ENCODE assay signal across 18 mouse cellular contexts in genomic region chr14:30247606-30248005, GRCm38 (mm10).
"Had no signal": no experiment of that assay in that cellular context is flagged by ENCODE, and none has a peak within 500 bp of the region (broad histone marks: within the 10 kb centered on the region; RNA-seq: fewer than 3 reads in every experiment).

No protein-coding gene starts in this region.

- H3K36me3 ChIP-seq: liver, embryonic 13.5 days; liver, embryonic 15.5 days; lung, embryonic 15.5 days; midbrain, embryonic 13.5 days; midbrain, embryonic 15.5 days; neural tube, embryonic 12.5 days; stomach, embryonic 15.5 days had no signal

- H3K9me3 ChIP-seq: liver, embryonic 13.5 days; liver, embryonic 15.5 days; lung, embryonic 15.5 days; megakaryocyte, embryonic 14.5 days; midbrain, embryonic 13.5 days; midbrain, embryonic 15.5 days; neural tube, embryonic 12.5 days; stomach, embryonic 15.5 days had no signal

- H3K9ac ChIP-seq: liver, embryonic 13.5 days; liver, embryonic 15.5 days; liver, postnatal 0 days; lung, embryonic 15.5 days; midbrain, embryonic 13.5 days; midbrain, embryonic 15.5 days; neural tube, embryonic 12.5 days; stomach, embryonic 15.5 days had no signal

- H3K4me3 ChIP-seq: liver, embryonic 13.5 days; liver, embryonic 15.5 days; lung, embryonic 15.5 days; midbrain, embryonic 13.5 days; midbrain, embryonic 15.5 days; neural tube, embryonic 12.5 days; stomach, embryonic 15.5 days had no signal

- H3K4me2 ChIP-seq: liver, embryonic 13.5 days; liver, embryonic 15.5 days; lung, embryonic 15.5 days; midbrain, embryonic 11.5 days; midbrain, embryonic 13.5 days; midbrain, embryonic 15.5 days; neural tube, embryonic 12.5 days; stomach, embryonic 15.5 days had no signal

- DNase-seq: liver, embryonic 13.5 days; liver, postnatal 0 days; lung, adult 2 months; lung, postnatal 14 days; lung, postnatal 36 days; right cerebral cortex, postnatal 14 days; thymus, adult 2 months had no signal

- H3K27ac ChIP-seq: liver, embryonic 13.5 days; liver, embryonic 15.5 days; lung, embryonic 15.5 days; macrophage; midbrain, embryonic 13.5 days; midbrain, embryonic 15.5 days; neural tube, embryonic 12.5 days; stomach, embryonic 15.5 days; stomach, postnatal 0 days had no signal

- H3K4me1 ChIP-seq: lung, embryonic 15.5 days; midbrain, embryonic 15.5 days; stomach, embryonic 15.5 days had no signal

- ATAC-seq: liver, postnatal 0 days; lung, postnatal 0 days; midbrain, embryonic 13.5 days; midbrain, embryonic 15.5 days had no signal

- H3K27me3 ChIP-seq: liver, embryonic 13.5 days; liver, embryonic 15.5 days; lung, embryonic 15.5 days; midbrain, embryonic 13.5 days; midbrain, embryonic 15.5 days; neural tube, embryonic 12.5 days; stomach, embryonic 15.5 days had no signal
